Mouse (Mus musculus) hindbrain, embryonic 12.5 days (tissue): Measurements from ENCODE around the gene Dip2c. TPM values are rescaled to one million over a fixed set of nuclear protein-coding genes. Genes with fewer than 3 reads are reported as not detected.

Experiments used
- ATAC-seq: fragments of 200-750 bp; cut with Nextera tagmentation; 2 replicates; pipeline ENCODE4 v1.8.0; 2017; ENCODE audit warnings: moderate TSS enrichment; ENCODE audit not compliant: low FRiP score
- H3K27ac ChIP-seq: fragments of 300-500 bp; sonication (generic); 2 replicates; pipeline ENCODE4 v1.5.1; 2016; ENCODE audit warnings: mild to moderate bottlenecking
- H3K27me3 ChIP-seq: fragments of 300-500 bp; sonication (generic); 2 replicates; pipeline ENCODE4 v1.6.1; 2016; ENCODE audit warnings: mild to moderate bottlenecking
- H3K36me3 ChIP-seq: fragments of 300-500 bp; sonication (generic); 2 replicates; pipeline ENCODE4 v1.6.1; 2016; ENCODE audit warnings: mild to moderate bottlenecking
- H3K4me1 ChIP-seq: fragments of 300-500 bp; sonication (generic); 2 replicates; pipeline ENCODE4 v1.6.1; 2016
- H3K4me2 ChIP-seq: fragments of 300-500 bp; sonication (generic); replicated peaks from 2 replicates; pipeline ENCODE4 v1.6.1; 2016; ENCODE audit warnings: mild to moderate bottlenecking
- H3K4me3 ChIP-seq: fragments of 300-500 bp; sonication (generic); 2 replicates; pipeline ENCODE4 v1.5.1; 2016; ENCODE audit warnings: mild to moderate bottlenecking
- H3K9ac ChIP-seq: fragments of 300-500 bp; sonication (generic); 2 replicates; pipeline ENCODE4 v1.6.1; 2016; ENCODE audit warnings: mild to moderate bottlenecking, moderate library complexity
- H3K9me3 ChIP-seq: fragments of 300-500 bp; sonication (generic); replicated peaks from 2 replicates; pipeline ENCODE4 v1.6.1; 2016; ENCODE audit warnings: mild to moderate bottlenecking
- WGBS: fragments of 180-500 bp; shearing (Covaris S2); methylation state at CpG from one replicate; pipeline ENCODE4 v1.1.7; 2016; 5-methylcytosine and 5-hydroxymethylcytosine counted together
- polyA plus RNA-seq: library from polyadenylated mRNA; unstranded; fragments of >200 nt; fragmentation: Nextera tagmentation; extraction: Ambion mirVana; gene quantifications from 2 replicates; pipeline ENCODE4 v1.2.1, GENCODE M21; 2016

Dip2c gene
- polyA plus RNA-seq, 1 experiment from 2014 or later, result 12.7 TPM

GRCm38 (mm10) chr13:9583579-9583978 is 307.3 kb downstream of the Dip2c start:
- Histone ChIP-seq H3K27ac (0 out of 2 replicates have a peak overlapping the region, but pooled peaks have one; percentile 30), H3K36me3 (0 out of 2 replicates have a peak, but pooled peaks cover 4% of the 10 kb centered on the region), H3K4me3 (no peak overlapping the region), H3K9ac (no peak overlapping the region), H3K4me1 (peaks cover 3% of the 10 kb centered on the region; the same call in 1 of the 2 replicates), H3K9me3 (no peaks in the 10 kb centered on the region), H3K27me3 (no peaks in the 10 kb centered on the region), H3K4me2 (no peak overlapping the region)
- peak; percentile 38; the same call in 1 of the 2 replicates for ATAC-seq

- no peak for ATAC-seq
- no peak overlapping the region for H3K27ac ChIP-seq
- 0 out of 2 replicates have a peak, but pooled peaks cover 12% of the 10 kb centered on the region for H3K36me3 ChIP-seq
- 84% methylated on average over 6 of the region's 6 CpGs for WGBS
- no peak overlapping the region for H3K4me3 ChIP-seq
- no peak overlapping the region for H3K4me2 ChIP-seq
- H3K4me1 ChIP-seq, result no peaks in the 10 kb centered on the region
- no peaks in the 10 kb centered on the region for H3K9me3 ChIP-seq
- no peak overlapping the region for H3K9ac ChIP-seq
- no peaks in the 10 kb centered on the region for H3K27me3 ChIP-seq
These were observed 323.2 kb downstream of the Dip2c start for GRCm38 (mm10) chr13:9599334-9600096.

GRCm38 (mm10) chr13:9601350-9601749 is 325.0 kb downstream of the Dip2c start:
- no peak overlapping the region for H3K4me2 ChIP-seq
- no peaks in the 10 kb centered on the region for H3K27me3 ChIP-seq
- ATAC-seq, result no peak
- H3K9me3 ChIP-seq, result no peaks in the 10 kb centered on the region
- WGBS, result 85% methylated on average over 3 of the region's 3 CpGs
- no peaks in the 10 kb centered on the region for H3K4me1 ChIP-seq
- no peak overlapping the region for H3K4me3 ChIP-seq
- no peak overlapping the region for H3K27ac ChIP-seq
- 0 out of 2 replicates have a peak, but pooled peaks cover 4% of the 10 kb centered on the region for H3K36me3 ChIP-seq
- H3K9ac ChIP-seq, result no peak overlapping the region

GRCm38 (mm10) chr13:9611229-9611628 is 334.9 kb downstream of the Dip2c start:
- Histone ChIP-seq H3K36me3 (peaks cover 12% of the 10 kb centered on the region), H3K4me3 (no peak overlapping the region), H3K27ac (no peak overlapping the region), H3K9me3 (no peaks in the 10 kb centered on the region), H3K4me1 (no peaks in the 10 kb centered on the region), H3K4me2 (no peak overlapping the region), H3K27me3 (no peaks in the 10 kb centered on the region), H3K9ac (no peak overlapping the region)
- no peak for ATAC-seq
- WGBS, result 86% methylated on average over 1 of the region's 1 CpGs

GRCm38 (mm10) chr13:9632684-9633083 is 356.4 kb downstream of the Dip2c start:
- Histone ChIP-seq H3K27ac (no peak overlapping the region), H3K4me2 (no peak overlapping the region), H3K27me3 (no peaks in the 10 kb centered on the region), H3K4me1 (no peaks in the 10 kb centered on the region), H3K9ac (no peak overlapping the region), H3K36me3 (peaks cover 11% of the 10 kb centered on the region; the same call in 1 of the 2 replicates), H3K9me3 (no peaks in the 10 kb centered on the region), H3K4me3 (no peak overlapping the region)
- 59% methylated on average over 2 of the region's 2 CpGs for WGBS
- no peak for ATAC-seq

GRCm38 (mm10) chr13:9635951-9636350 is 359.6 kb downstream of the Dip2c start:
- Histone ChIP-seq H3K27ac (no peak overlapping the region), H3K4me2 (no peak overlapping the region), H3K4me1 (no peaks in the 10 kb centered on the region), H3K9ac (no peak overlapping the region), H3K27me3 (no peaks in the 10 kb centered on the region), H3K4me3 (no peak overlapping the region), H3K36me3 (0 out of 2 replicates have a peak, but pooled peaks cover 4% of the 10 kb centered on the region), H3K9me3 (no peaks in the 10 kb centered on the region)
- WGBS, result 83% methylated on average over 2 of the region's 2 CpGs
- no peak for ATAC-seq

- Histone ChIP-seq H3K4me2 (no peak overlapping the region), H3K36me3 (0 out of 2 replicates have a peak, but pooled peaks cover 4% of the 10 kb centered on the region), H3K4me3 (no peak overlapping the region), H3K9me3 (no peaks in the 10 kb centered on the region), H3K27me3 (no peaks in the 10 kb centered on the region), H3K9ac (no peak overlapping the region), H3K27ac (no peak overlapping the region), H3K4me1 (no peaks in the 10 kb centered on the region)
- ATAC-seq, result no peak
- WGBS, result 59% methylated on average over 4 of the region's 4 CpGs
These were observed 360.2 kb downstream of the Dip2c start for GRCm38 (mm10) chr13:9636505-9636904.

GRCm38 (mm10) chr13:9637949-9638348 is 361.6 kb downstream of the Dip2c start:
- H3K36me3 ChIP-seq, result 0 out of 2 replicates have a peak, but pooled peaks cover 4% of the 10 kb centered on the region
- no peaks in the 10 kb centered on the region for H3K27me3 ChIP-seq
- H3K27ac ChIP-seq, result no peak overlapping the region
- no peak overlapping the region for H3K4me3 ChIP-seq
- H3K9me3 ChIP-seq, result no peaks in the 10 kb centered on the region
- ATAC-seq, result no peak
- H3K9ac ChIP-seq, result no peak overlapping the region
- H3K4me2 ChIP-seq, result no peak overlapping the region
- WGBS, result 64% methylated on average over 3 of the region's 3 CpGs
- H3K4me1 ChIP-seq, result no peaks in the 10 kb centered on the region

- H3K27ac ChIP-seq, result no peak overlapping the region
- no peaks in the 10 kb centered on the region for H3K4me1 ChIP-seq
- 94% methylated on average over 13 of the region's 13 CpGs for WGBS
- no peaks in the 10 kb centered on the region for H3K36me3 ChIP-seq
- H3K4me3 ChIP-seq, result no peak overlapping the region
- no peak overlapping the region for H3K4me2 ChIP-seq
- no peaks in the 10 kb centered on the region for H3K27me3 ChIP-seq
- H3K9me3 ChIP-seq, result no peaks in the 10 kb centered on the region
- no peak overlapping the region for H3K9ac ChIP-seq
- ATAC-seq, result no peak
These were observed 372.4 kb downstream of the Dip2c start for GRCm38 (mm10) chr13:9648716-9649115.

- no peak overlapping the region for H3K27ac ChIP-seq
- H3K27me3 ChIP-seq, result no peaks in the 10 kb centered on the region
- H3K9ac ChIP-seq, result no peak overlapping the region
- no peaks in the 10 kb centered on the region for H3K4me1 ChIP-seq
- ATAC-seq, result no peak
- no peaks in the 10 kb centered on the region for H3K36me3 ChIP-seq
- H3K4me2 ChIP-seq, result no peak overlapping the region
- H3K9me3 ChIP-seq, result no peaks in the 10 kb centered on the region
- 88% methylated on average over 1 of the region's 1 CpGs for WGBS
- no peak overlapping the region for H3K4me3 ChIP-seq
These were observed 373.6 kb downstream of the Dip2c start for GRCm38 (mm10) chr13:9649894-9650293.

- Histone ChIP-seq H3K4me1 (no peaks in the 10 kb centered on the region), H3K27me3 (no peaks in the 10 kb centered on the region), H3K9ac (no peak overlapping the region), H3K4me3 (no peak overlapping the region), H3K27ac (no peak overlapping the region), H3K36me3 (no peaks in the 10 kb centered on the region), H3K9me3 (no peaks in the 10 kb centered on the region), H3K4me2 (no peak overlapping the region)
- ATAC-seq, result no peak
These were observed 374.3 kb downstream of the Dip2c start for GRCm38 (mm10) chr13:9650580-9650979.

- Histone ChIP-seq H3K9ac (no peak overlapping the region), H3K27me3 (no peaks in the 10 kb centered on the region), H3K9me3 (no peaks in the 10 kb centered on the region), H3K4me3 (no peak overlapping the region), H3K4me2 (no peak overlapping the region), H3K36me3 (peaks cover 12% of the 10 kb centered on the region), H3K4me1 (no peaks in the 10 kb centered on the region), H3K27ac (no peak overlapping the region)
- no peak for ATAC-seq
- WGBS, result 81% methylated on average over 3 of the region's 3 CpGs
These were observed 376.7 kb downstream of the Dip2c start for GRCm38 (mm10) chr13:9653018-9653417.

GRCm38 (mm10) chr13:9656613-9657012 is 380.3 kb downstream of the Dip2c start:
- no peak for ATAC-seq
- WGBS, result 91% methylated on average over 6 of the region's 6 CpGs
- no peak overlapping the region for H3K4me3 ChIP-seq
- H3K4me1 ChIP-seq, result no peaks in the 10 kb centered on the region
- no peak overlapping the region for H3K4me2 ChIP-seq
- no peak overlapping the region for H3K27ac ChIP-seq
- no peaks in the 10 kb centered on the region for H3K9me3 ChIP-seq
- no peaks in the 10 kb centered on the region for H3K27me3 ChIP-seq
- H3K36me3 ChIP-seq, result peaks cover 30% of the 10 kb centered on the region
- H3K9ac ChIP-seq, result no peak overlapping the region
